Mouse (Mus musculus) left cerebral cortex, adult 2 months (tissue): ENCODE measurements around the gene Ahnak. TPM values are rescaled to one million over a fixed set of nuclear protein-coding genes. Genes with fewer than 3 reads are reported as not detected.
A peak's percentile ranks its signal among the peaks of the same experiment; 100 is the strongest.

Experiments used
- DNase-seq, 2 experiments: peaks; one replicate each; pipeline ENCODE4 v3.0.0; 2021 to 2022; ENCODE audit warnings: low spot score in 2 of 2, mixed read lengths in 1 of 2; ENCODE audit errors: extremely low spot score in 1 of 2
- H3K27ac ChIP-seq: fragments of 200-600 bp; 2 replicates; pipeline ENCODE4 v1.8.1; 2022
- H3K4me3 ChIP-seq: fragments of 200-600 bp; 2 replicates; pipeline ENCODE4 v1.8.1; 2022
- CTCF ChIP-seq: fragments of 200-600 bp; IDR thresholded peaks from 2 replicates; pipeline ENCODE4 v1.8.1; 2022; ENCODE audit warnings: antibody characterized with exemption, mild to moderate bottlenecking, moderate library complexity
- intact Hi-C: fragments of 180-260 bp; cut with DNase I; formaldehyde crosslinking; loops from one replicate; pipeline ENCODE4 v1.15.1; 2025
- total RNA-seq, 2 experiments: library from RNA; stranded (reverse); gene quantifications; 2 replicates each; pipeline ENCODE4 v1.2.3; 2021

Gene Ahnak
- total RNA-seq, 2 experiments from 2014 or later: 22.5 to 32.2 TPM

GRCm38 (mm10) chr19:8989567-8990431 is 715 bp downstream of the Ahnak start:
- Histone ChIP-seq H3K4me3 (peak overlapping the region; percentile 57), H3K27ac (peak overlapping the region; percentile 78)
- intact Hi-C loops: no loop called here
- TF ChIP-seq CTCF: no peak; the same call in 1 of the 2 replicates
- no peak for DNase-seq

- Histone ChIP-seq H3K4me3 (peak overlapping the region; percentile 57), H3K27ac (peak overlapping the region; percentile 78)
- DNase-seq: no peak
- TF ChIP-seq CTCF: no peak
- intact Hi-C loops: no loop called here
Observed at GRCm38 (mm10) chr19:8990432-8991102, 1.5 kb downstream of the Ahnak start.

GRCm38 (mm10) chr19:8991245-8991870 is 2.3 kb downstream of the Ahnak start:
- intact Hi-C loops: no loop called here
- no peak overlapping the region for H3K4me3 ChIP-seq
- no peak for DNase-seq
- no peak for TF ChIP-seq CTCF
- H3K27ac ChIP-seq: peak overlapping the region; percentile 50; the same call in 1 of the 2 replicates

GRCm38 (mm10) chr19:8991871-8992735 is 3.0 kb downstream of the Ahnak start:
- intact Hi-C loops: loop anchor here (2.0 kb wide), 1 partner anchor 119 kb away; no protein-coding TSS in a partner anchor
- TF ChIP-seq CTCF: no peak

GRCm38 (mm10) chr19:8992769-8993624 is 3.9 kb downstream of the Ahnak start:
- DNase-seq: peak; percentile 71 to 83
- H3K4me3 ChIP-seq: no peak overlapping the region
- intact Hi-C loops: loop anchor here (1.0 to 2.0 kb wide), 2 partner anchors 89 to 118 kb away; no protein-coding TSS in a partner anchor
- peak overlapping the region; percentile 53 for H3K27ac ChIP-seq
- peak; percentile 84 for TF ChIP-seq CTCF

More at GRCm38 (mm10) chr19:8991871-8992735, 3.0 kb downstream of the Ahnak start:
- Histone ChIP-seq H3K4me3 (no peak overlapping the region), H3K27ac (peak overlapping the region; percentile 53)
- no peak for DNase-seq

- intact Hi-C loops: loop anchor here (1.0 to 2.0 kb wide), 2 partner anchors 89 to 117 kb away; no protein-coding TSS in a partner anchor
Observed at GRCm38 (mm10) chr19:8993625-8993912, 4.5 kb downstream of the Ahnak start.

GRCm38 (mm10) chr19:8994813-8995607 is 5.9 kb downstream of the Ahnak start:
- no peak overlapping the region for H3K4me3 ChIP-seq
- no peak for TF ChIP-seq CTCF
- no peak for DNase-seq
- no peak overlapping the region for H3K27ac ChIP-seq
- intact Hi-C loops: no loop called here

More at GRCm38 (mm10) chr19:8993625-8993912, 4.5 kb downstream of the Ahnak start:
- no peak for DNase-seq
- Histone ChIP-seq H3K4me3 (no peak overlapping the region), H3K27ac (no peak overlapping the region)
- no peak for TF ChIP-seq CTCF

GRCm38 (mm10) chr19:8996601-8997000 is 7.5 kb downstream of the Ahnak start:
- no peak; the same call in 1 of the 2 replicates for TF ChIP-seq CTCF
- no peak overlapping the region for H3K27ac ChIP-seq
- intact Hi-C loops: no loop called here
- no peak overlapping the region for H3K4me3 ChIP-seq
- DNase-seq: no peak

- H3K4me3 ChIP-seq: no peak overlapping the region
- peak; percentile 72 to 78 for DNase-seq
- no peak for TF ChIP-seq CTCF
- peak overlapping the region; percentile 50; the same call in 1 of the 2 replicates for H3K27ac ChIP-seq
- intact Hi-C loops: no loop called here
Observed at GRCm38 (mm10) chr19:8997546-8997945, 8.5 kb downstream of the Ahnak start.
